Mouse (Mus musculus): Measurements from ENCODE around the gene Lmo7. TPM values are rescaled to one million over a fixed set of nuclear protein-coding genes. Genes with fewer than 3 reads are reported as not detected.

Gene Lmo7
- polyA plus RNA-seq, 1 experiment, result 1.7 TPM

DNA sequence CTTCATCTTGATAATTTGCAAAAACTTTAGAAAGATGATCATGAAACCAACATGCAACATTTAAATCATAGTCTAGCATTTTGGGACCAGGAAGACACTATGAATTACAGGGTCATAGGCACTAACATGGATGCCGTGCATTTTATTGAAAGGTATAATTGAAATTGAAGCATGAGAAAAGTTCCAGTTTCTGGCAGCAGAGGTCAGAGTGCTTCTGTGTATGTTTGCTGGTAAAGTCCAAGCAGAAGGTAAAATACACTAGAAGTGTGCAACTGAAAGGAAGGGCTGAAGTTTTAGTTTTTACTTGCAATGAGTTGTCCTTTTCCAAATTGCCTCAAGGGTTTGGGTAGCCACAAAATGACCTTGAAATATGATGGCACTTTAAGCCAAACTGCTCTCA, 32.5 kb downstream of the Lmo7 start:
- Histone ChIP-seq H3K36me3 (ENCODE audit: control insufficient read depth, insufficient read depth, low read length) (no peaks in the 10 kb centered on the region), H3K4me1 (ENCODE audit: control insufficient read depth, insufficient read depth, low read length) (no peaks in the 10 kb centered on the region), H3K4me3 (ENCODE audit: control insufficient read depth, low read depth, low read length) (no peak overlapping the region), H3K27ac (ENCODE audit: control insufficient read depth, insufficient read depth, low read depth, low read length) (no peak overlapping the region), H3K27me3 (ENCODE audit: control insufficient read depth, insufficient read depth, low read length) (no peaks in the 10 kb centered on the region)
- TF ChIP-seq POLR2A (IDR thresholded peaks at IDR 0.05; ENCODE audit: control insufficient read depth, low read depth, low read length), result no peak
- no peak for TF ChIP-seq CTCF (IDR thresholded peaks at IDR 0.05; ENCODE audit: control insufficient read depth, insufficient read depth, insufficient replicate concordance, low read depth, low read length)

DNA sequence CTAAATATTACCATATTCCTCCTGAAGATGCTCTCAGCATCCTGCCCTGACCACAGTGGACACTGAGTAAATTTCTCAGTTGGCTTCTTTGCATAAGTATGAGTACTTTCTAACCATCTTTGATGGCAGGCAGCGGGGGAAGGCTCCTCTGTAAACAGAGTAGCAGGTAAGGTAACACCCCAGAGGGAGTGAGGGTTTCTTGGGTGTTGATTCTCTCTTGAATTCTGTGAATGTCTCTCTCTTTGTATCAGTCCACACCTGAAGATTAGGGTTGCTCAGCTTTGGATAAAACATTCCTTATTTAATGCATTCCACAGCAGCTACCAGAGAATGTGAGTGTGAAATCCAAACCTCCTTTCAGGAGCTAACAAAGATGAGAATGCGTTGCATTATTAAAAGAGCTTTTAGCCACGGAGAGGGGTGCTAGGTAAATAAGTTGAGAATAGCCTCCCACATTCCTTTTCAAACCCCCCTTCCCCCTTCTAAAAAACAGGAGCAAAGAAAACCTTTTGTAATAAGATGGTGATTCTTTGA, 34.1 kb downstream of the Lmo7 start:
- no peaks in the 10 kb centered on the region for H3K4me1 ChIP-seq (ENCODE audit: control insufficient read depth, insufficient read depth, low read length)
- no peak overlapping the region for H3K4me3 ChIP-seq (ENCODE audit: control insufficient read depth, low read depth, low read length)
- H3K27ac ChIP-seq (ENCODE audit: control insufficient read depth, insufficient read depth, low read depth, low read length), result no peak overlapping the region
- no peaks in the 10 kb centered on the region for H3K36me3 ChIP-seq (ENCODE audit: control insufficient read depth, insufficient read depth, low read length)
- no peaks in the 10 kb centered on the region for H3K27me3 ChIP-seq (ENCODE audit: control insufficient read depth, insufficient read depth, low read length)
- no peak for TF ChIP-seq CTCF (IDR thresholded peaks at IDR 0.05; ENCODE audit: control insufficient read depth, insufficient read depth, insufficient replicate concordance, low read depth, low read length)
- TF ChIP-seq POLR2A (IDR thresholded peaks at IDR 0.05; ENCODE audit: control insufficient read depth, low read depth, low read length), result no peak

DNA sequence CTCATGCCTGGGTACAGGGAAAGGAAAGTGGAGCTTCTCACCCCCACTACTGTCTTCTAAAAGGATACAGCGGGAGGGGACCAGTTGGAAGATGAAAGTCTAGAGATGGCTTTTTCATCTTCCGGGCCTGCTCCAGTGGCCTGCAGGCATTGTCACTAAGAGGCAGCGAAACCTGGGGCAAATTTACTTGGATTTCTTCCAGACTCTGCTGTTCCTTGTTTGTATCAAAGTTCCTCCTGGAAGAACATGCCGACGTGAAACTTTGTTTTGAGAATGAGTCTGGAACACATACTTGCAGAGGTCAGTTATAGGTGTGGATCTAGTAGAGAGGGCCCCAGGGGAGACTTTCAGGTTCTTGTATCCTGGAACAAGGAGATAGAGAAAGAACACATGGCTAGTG, 41.6 kb downstream of the Lmo7 start:
- TF ChIP-seq POLR2A (IDR thresholded peaks at IDR 0.05; ENCODE audit: control insufficient read depth, low read depth, low read length), result no peak
- no peak overlapping the region for H3K4me3 ChIP-seq (ENCODE audit: control insufficient read depth, low read depth, low read length)
- H3K27me3 ChIP-seq (ENCODE audit: control insufficient read depth, insufficient read depth, low read length), result no peaks in the 10 kb centered on the region
- H3K36me3 ChIP-seq (ENCODE audit: control insufficient read depth, insufficient read depth, low read length), result no peaks in the 10 kb centered on the region
- H3K4me1 ChIP-seq (ENCODE audit: control insufficient read depth, insufficient read depth, low read length), result no peaks in the 10 kb centered on the region
- no peak overlapping the region for H3K27ac ChIP-seq (ENCODE audit: control insufficient read depth, insufficient read depth, low read depth, low read length)

DNA sequence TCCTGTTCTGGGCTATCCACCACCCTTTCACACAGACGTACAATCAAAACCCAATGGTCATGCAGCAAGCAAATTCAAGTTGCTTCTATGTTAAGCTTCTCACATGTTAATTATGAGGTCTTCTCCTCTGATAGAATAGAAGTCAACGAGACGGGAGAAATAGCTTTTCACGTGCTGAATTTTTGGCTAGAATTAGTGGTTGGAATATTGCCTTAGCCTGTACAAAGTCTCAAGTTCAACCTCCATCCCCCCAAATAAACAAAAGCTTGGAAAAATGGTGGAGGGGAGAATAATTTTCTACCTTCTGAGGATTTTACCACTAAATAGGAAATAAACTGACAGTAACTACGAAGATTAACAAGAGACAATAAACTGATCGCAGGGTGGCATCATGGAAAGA, 42.0 kb downstream of the Lmo7 start:
- Histone ChIP-seq H3K27me3 (ENCODE audit: control insufficient read depth, insufficient read depth, low read length) (no peaks in the 10 kb centered on the region), H3K36me3 (ENCODE audit: control insufficient read depth, insufficient read depth, low read length) (no peaks in the 10 kb centered on the region), H3K4me3 (ENCODE audit: control insufficient read depth, low read depth, low read length) (no peak overlapping the region), H3K27ac (ENCODE audit: control insufficient read depth, insufficient read depth, low read depth, low read length) (no peak overlapping the region), H3K4me1 (ENCODE audit: control insufficient read depth, insufficient read depth, low read length) (no peaks in the 10 kb centered on the region)
- no peak for TF ChIP-seq CTCF (IDR thresholded peaks at IDR 0.05; ENCODE audit: control insufficient read depth, insufficient read depth, insufficient replicate concordance, low read depth, low read length)
- no peak for TF ChIP-seq POLR2A (IDR thresholded peaks at IDR 0.05; ENCODE audit: control insufficient read depth, low read depth, low read length)

DNA sequence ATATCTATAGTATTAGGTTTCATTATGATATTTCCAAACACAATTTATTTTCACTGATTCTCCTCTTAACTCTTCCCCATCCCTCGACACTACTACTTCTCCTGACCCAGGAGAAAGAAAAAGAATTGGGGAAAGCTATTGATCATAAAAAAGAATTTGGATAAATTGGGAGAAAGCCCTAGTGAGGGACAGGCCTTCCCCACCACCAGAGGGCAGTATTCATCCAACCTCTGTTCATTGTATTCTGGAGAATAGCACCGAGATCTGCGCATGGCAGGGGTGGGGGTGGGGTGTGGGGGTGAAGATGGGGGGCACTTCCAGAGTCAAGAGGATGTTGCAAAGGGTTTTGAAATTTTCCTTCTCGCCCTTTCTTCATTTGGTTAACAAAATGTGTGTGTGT, 44.9 kb downstream of the Lmo7 start:
- Histone ChIP-seq H3K4me1 (ENCODE audit: control insufficient read depth, insufficient read depth, low read length) (no peaks in the 10 kb centered on the region), H3K27ac (ENCODE audit: control insufficient read depth, insufficient read depth, low read depth, low read length) (no peak overlapping the region), H3K27me3 (ENCODE audit: control insufficient read depth, insufficient read depth, low read length) (no peaks in the 10 kb centered on the region), H3K36me3 (ENCODE audit: control insufficient read depth, insufficient read depth, low read length) (no peaks in the 10 kb centered on the region), H3K4me3 (ENCODE audit: control insufficient read depth, low read depth, low read length) (no peak overlapping the region)
- TF ChIP-seq POLR2A (IDR thresholded peaks at IDR 0.05; ENCODE audit: control insufficient read depth, low read depth, low read length), result no peak
- TF ChIP-seq CTCF (IDR thresholded peaks at IDR 0.05; ENCODE audit: control insufficient read depth, insufficient read depth, insufficient replicate concordance, low read depth, low read length), result no peak

DNA sequence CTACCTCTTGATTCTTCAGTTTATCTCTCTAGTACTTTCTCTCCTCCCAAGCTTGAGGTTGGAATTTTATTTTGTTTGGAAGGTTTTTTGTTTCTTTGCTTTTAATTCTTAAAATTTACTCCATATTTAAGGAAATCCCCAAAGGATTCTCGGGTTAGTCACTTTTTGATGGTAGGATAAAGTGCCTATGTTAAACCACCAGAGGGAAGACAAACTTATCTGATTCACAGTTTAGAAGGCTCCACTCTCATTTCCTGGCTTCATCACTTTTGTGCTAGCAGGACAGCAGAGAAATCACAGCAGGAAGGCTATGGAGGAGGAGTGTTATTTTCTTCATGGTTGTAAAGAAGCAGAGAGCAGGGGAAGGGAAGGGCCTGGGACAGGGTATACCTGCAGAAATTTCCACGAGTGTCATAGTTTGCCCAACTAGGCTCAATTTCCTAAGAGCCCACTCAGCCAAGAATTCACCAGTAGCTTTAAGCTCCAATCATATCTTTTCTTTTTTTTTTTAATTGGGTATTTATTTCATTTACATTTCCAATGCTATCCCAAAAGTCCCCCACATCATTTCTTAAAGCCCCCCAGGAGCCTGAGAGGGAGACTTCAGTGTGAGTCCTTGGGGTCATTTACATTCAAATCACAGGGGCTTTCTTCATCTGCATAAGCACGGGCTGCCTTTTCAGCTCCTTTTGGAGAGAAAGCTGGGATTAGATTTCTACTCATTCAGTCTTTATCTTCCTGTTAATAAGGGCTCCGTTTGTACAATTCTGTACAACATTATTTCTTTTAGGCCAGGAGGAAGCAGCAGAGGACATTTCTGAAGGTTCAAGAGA, 46.8 kb downstream of the Lmo7 start:
- Histone ChIP-seq H3K27ac (ENCODE audit: control insufficient read depth, insufficient read depth, low read depth, low read length) (no peak overlapping the region), H3K4me3 (ENCODE audit: control insufficient read depth, low read depth, low read length) (no peak overlapping the region), H3K36me3 (ENCODE audit: control insufficient read depth, insufficient read depth, low read length) (no peaks in the 10 kb centered on the region), H3K27me3 (ENCODE audit: control insufficient read depth, insufficient read depth, low read length) (no peaks in the 10 kb centered on the region), H3K4me1 (ENCODE audit: control insufficient read depth, insufficient read depth, low read length) (no peaks in the 10 kb centered on the region)
- TF ChIP-seq CTCF (IDR thresholded peaks at IDR 0.05; ENCODE audit: control insufficient read depth, insufficient read depth, insufficient replicate concordance, low read depth, low read length), result no peak
- no peak for TF ChIP-seq POLR2A (IDR thresholded peaks at IDR 0.05; ENCODE audit: control insufficient read depth, low read depth, low read length)

DNA sequence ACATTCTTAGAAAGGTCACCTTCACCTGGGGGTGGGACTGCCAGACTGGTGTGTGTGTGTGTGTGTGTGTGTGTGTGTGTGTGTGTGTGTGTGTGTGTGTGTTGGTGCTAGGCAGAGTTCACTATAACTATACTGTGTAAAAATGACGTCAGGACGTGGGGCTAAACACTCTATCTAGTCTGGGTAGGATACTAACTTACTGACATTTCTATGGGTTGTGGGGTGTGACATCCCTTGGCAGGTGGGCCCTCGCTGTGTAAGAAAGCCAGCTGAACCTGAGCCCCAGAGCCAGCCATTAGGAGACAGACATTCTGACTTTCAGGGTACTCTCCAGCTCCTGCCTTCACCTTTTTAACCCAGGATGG, 47.4 kb downstream of the Lmo7 start:
- no peak for TF ChIP-seq POLR2A (IDR thresholded peaks at IDR 0.05; ENCODE audit: control insufficient read depth, low read depth, low read length)
- no peak for TF ChIP-seq CTCF (IDR thresholded peaks at IDR 0.05; ENCODE audit: control insufficient read depth, insufficient read depth, insufficient replicate concordance, low read depth, low read length)
- Histone ChIP-seq H3K27ac (ENCODE audit: control insufficient read depth, insufficient read depth, low read depth, low read length) (no peak overlapping the region), H3K4me1 (ENCODE audit: control insufficient read depth, insufficient read depth, low read length) (no peaks in the 10 kb centered on the region), H3K4me3 (ENCODE audit: control insufficient read depth, low read depth, low read length) (no peak overlapping the region), H3K36me3 (ENCODE audit: control insufficient read depth, insufficient read depth, low read length) (no peaks in the 10 kb centered on the region), H3K27me3 (ENCODE audit: control insufficient read depth, insufficient read depth, low read length) (no peaks in the 10 kb centered on the region)
